Mouse (Mus musculus) c-Kit-positive CD71-negative TER-119-negative erythroid progenitor cells, embryonic 14.5 days (primary cell): Measurements from ENCODE around the gene Carmil2.

ENCODE experiments used
- DNase-seq: peaks from one replicate; pipeline ENCODE4 v3.0.0-alpha.2; 2013; ENCODE audit warnings: low read depth

The Carmil2 gene

GRCm38 (mm10) chr8:105697196-105697780, 11.2 kb downstream of the Carmil2 start:
- DNase-seq, result no peak

- DNase-seq, result no peak
These were observed 12.7 kb downstream of the Carmil2 start for GRCm38 (mm10) chr8:105698734-105699133.

DNA sequence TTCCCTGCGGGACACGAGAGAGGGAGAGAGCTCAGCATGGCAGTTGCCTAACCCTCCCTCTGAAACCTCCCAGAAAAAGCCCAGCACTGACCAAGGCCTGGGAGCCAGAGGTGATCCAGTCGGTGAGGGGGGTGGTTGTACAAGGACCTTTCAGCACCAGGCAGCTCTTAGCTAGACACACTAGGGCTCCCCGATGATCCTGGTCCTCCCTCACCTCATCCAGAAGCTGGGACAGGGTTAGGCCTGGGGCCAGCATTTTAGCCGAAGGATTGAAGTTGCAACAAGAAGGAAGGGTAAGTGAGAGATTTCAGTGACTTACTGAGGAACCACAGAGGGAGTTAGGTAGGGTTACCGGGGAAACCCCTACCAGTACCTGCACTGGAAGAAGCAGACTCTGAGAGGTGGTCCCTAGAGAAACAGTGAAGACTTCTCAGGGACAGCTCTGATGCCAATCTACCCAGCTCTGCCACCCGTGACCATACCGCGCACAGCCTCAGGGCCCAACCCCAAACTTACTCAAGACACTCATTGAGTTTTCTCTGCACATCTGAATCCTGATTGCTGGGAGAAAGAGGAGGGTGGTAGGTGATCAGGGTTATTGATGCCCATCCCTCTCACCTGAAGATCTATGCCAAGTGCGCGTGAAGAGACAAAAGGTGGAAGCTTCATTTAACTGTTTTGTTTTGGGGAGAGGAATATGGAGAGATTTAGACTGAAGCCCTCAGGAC, 13.6 kb downstream of the Carmil2 start:
- DNase-seq, result no peak

GRCm38 (mm10) chr8:105700566-105700965, 14.5 kb downstream of the Carmil2 start:
- peak; percentile 47 for DNase-seq

GRCm38 (mm10) chr8:105700966-105701824, 15.1 kb downstream of the Carmil2 start, which contains the start of the genes Acd and Pard6a:
Gene Acd (minus strand): TSS chr8:105701102.
Gene Pard6a (plus strand): TSS chr8:105701148.
- DNase-seq, result peak; percentile 89

- no peak for DNase-seq
These were observed 15.9 kb downstream of the Carmil2 start for GRCm38 (mm10) chr8:105702001-105702401.

- DNase-seq, result no peak
These were observed 16.8 kb downstream of the Carmil2 start for GRCm38 (mm10) chr8:105702731-105703415.

DNA sequence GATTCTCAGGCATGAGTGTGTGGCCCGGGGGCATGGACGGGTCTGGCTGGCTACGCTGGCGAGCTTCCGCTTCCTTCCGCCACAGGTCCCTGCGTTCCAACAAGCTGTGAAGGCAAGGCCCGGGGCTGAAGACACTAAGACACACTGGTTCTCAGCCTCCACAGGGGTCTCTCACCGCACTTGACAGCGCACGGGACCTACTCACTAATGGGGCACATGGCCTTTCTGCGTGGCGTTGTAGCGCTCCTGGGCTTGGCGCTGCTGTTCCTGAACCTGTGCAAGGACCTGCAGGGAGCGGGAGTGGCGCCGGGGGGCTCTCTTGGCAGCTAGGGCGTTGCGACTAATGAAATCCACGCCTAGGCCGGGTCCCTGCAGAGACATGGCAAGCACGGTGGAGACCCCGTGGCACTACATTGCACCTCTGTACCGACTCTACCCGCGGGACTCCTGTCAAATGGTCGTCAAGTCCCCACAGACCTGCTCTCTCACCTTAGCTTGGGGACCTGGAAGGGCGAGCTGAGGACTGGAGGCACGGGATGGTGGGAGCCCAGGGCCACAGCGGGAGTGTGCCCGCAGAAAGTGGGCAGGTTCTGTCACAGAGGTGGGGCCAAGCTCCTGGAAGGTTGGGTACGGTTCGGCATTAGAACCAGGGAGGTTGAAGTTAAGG, 18.2 kb downstream of the Carmil2 start:
- DNase-seq, result no peak

- no peak for DNase-seq
These were observed 18.9 kb downstream of the Carmil2 start for GRCm38 (mm10) chr8:105704955-105705354.

DNA sequence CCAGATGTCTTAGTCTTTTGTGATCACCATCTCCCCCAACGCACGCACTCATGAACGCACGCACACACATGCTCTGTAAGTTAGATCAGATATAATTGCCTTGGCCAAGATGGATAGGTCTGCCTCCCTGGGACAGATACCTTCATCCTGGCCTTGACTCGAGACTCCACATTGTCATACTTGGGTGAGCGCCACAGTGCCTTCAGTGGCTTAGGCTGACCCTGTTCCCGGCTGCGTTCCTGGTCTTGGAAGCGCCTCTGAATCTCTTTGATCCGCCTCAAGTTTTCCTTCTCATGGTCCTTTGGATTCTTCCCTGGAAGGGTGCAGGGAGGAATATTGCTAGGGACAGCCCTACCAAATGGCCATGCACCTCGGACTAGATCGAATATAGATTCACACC, 20.4 kb downstream of the Carmil2 start:
- DNase-seq, result no peak

DNA sequence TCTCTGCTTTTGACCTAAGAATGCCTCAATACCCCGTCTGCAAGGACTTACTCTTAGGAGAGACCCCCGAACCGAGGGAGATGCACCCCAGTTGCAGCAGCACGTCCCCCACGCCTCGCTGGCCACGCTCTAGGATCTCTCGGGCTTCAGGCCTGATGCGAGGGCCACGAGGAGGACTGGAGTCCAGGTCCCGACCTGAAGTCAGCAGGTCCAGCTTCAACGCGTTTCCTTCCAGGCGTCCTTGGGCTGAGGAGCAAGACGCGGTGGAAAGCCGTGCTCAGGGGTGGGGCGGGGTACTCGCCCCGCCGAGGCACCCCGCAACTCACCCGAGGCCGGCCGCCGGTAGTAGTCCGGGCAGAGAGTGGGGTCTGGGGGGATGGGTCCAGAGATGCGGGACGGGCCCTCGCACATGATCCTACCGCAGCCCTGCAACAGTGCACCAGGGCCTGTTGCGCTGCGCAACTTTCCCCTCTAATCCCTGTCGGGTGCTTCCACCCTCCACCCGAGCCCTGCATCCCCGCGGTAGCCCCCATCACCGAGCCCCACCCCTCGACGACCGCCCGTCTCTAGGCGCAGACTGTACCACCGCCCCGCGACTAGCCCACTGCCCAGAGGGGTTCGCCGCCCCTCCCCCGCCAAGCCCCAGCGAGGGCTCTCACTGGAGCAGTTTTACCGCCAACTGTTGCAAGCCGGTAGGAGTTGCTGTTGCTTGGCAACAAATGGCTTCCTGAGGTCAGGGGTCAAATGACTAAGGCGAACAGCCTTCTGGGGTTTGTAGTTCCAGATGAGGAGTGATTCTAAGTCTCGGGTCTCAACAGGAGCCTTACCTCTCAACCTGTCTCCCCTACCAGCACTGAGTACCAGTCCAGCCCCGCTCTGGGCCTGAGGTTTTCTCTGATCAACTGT, 21.7 kb downstream of the Carmil2 start, which contains the start of the genes 4933405L10Rik and Enkd1:
4933405L10Rik (plus strand) TSS at position 158 of the 906 bp plus-strand sequence.
Enkd1 (minus strand) TSS at position 713 of the 906 bp plus-strand sequence.
- peak; percentile 76 for DNase-seq

DNA sequence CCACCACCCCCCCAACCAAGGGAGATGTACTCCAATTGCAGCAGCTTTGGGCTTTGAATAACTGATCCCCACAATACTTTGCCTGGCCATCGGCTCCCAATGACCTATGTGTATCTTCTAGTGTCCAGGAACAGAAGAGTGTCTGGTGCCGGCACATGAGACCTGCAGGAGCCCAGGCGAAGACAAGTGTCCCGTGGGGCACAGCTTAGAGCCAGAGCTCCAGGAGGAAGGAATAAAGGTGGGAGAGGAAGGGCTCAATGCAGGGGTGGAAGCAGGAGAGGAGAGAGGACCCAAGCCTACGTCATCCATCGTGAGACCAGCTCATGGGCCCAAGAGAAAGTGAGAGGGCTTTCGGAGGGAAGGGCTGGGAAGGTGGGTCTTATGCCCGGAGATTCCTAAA, 22.6 kb downstream of the Carmil2 start:
- no peak for DNase-seq

GRCm38 (mm10) chr8:105709317-105709716, 23.2 kb downstream of the Carmil2 start:
- no peak for DNase-seq

DNA sequence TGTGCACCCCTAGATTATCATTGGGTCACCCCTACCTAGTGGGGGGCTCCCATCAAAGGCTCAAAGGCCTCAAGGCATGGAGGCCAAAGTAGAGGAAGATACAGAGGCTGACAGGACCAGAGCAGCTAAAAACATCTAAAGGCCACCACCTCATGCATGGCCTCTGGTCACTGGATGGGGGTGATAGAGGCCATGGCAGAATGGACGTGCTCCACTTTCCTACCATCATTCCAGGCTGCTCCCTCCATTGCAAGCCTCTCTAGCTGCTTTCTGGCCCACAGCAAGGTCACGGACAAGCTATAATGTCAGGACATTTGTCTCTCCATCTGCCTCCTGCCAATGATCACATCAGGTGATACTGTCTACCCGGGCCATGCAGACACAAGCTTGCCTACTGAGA, 26.2 kb downstream of the Carmil2 start:
- DNase-seq, result no peak

GRCm38 (mm10) chr8:105714139-105714538, 28.1 kb downstream of the Carmil2 start:
- peak; percentile 98 for DNase-seq

- DNase-seq, result no peak
These were observed 29.0 kb downstream of the Carmil2 start for GRCm38 (mm10) chr8:105715042-105715441.

- no peak for DNase-seq
These were observed 30.4 kb downstream of the Carmil2 start for GRCm38 (mm10) chr8:105716302-105716945.

DNA sequence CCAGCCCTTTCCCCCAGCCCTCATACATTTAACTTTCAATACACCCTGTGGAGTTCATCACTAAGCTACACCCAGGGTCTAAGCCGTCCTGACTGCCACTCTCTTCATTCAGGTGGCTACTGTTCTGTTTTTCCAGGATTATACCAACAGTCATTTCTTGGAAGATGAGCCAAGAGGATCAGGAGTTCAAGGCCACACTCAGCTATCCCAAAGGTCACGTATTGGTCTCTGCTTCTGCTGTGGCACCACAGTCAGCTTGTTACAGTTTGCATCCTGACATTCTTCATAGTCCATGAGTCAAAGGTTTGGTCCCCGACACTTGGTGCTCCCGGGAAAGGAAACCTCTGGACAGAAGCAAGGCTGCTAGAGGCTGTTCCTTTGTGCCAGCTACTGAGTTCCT, 33.6 kb downstream of the Carmil2 start:
- no peak for DNase-seq

DNA sequence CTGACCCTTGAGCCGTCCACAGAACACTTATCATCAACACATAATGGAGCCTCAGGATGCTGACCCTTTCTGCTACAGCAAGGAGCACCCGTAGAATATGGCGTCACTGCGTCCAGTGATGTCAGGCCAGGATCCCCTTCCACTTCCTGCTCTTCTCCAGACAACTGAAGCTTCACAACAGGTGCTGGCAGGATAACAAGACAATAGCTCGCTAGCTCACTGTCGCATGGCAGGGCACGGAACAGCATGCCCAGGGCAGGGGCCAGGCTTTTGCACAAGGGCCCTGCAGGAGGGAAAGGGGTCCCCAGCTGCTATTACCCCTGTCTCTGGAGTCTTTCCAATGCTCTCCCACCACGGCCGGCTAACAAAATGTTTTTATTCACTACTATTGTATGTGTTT, 36.8 kb downstream of the Carmil2 start:
- no peak for DNase-seq

GRCm38 (mm10) chr8:105725726-105726125, 39.7 kb downstream of the Carmil2 start:
- no peak for DNase-seq
